Mouse (Mus musculus) R1 (cell line): ENCODE data around the gene Olfr597.
"Not testable (repeated sequence)": the region's sequence is repeated elsewhere in the genome, so short reads cannot be mapped to it uniquely, and the experiment has no call there.

Source experiments
- DNase-seq: peaks from one replicate; pipeline ENCODE4 v3.0.0-alpha.2; 2018; ENCODE audit warnings: low read depth, low spot score

Gene Olfr597

GRCm38 (mm10) chr7:103316015-103316414 is at the start of gene Olfr597:
Gene Olfr597, plus strand, starts transcription at chr7:103316315.
- DNase-seq, result not testable (repeated sequence)

DNA sequence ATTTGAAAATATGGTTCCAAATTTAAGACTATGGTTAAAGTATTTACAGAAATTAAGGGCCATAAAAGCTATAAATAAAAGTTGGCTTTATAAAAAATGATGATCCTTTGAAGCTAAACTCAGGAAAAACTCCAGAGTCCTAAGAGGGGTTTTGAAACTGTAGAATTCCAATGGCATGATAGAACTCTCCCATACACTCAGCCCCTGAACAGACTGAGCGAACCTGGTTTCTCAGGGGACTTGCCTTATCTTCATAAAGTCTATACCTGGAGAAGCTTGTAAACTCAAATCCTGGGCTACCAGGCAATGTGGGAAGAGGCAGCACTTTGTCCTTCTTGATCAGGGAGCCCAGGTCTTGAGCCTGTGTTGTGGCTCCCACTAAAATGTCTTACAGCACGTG is 10.8 kb upstream of the Olfr597 start, which contains the start of gene Olfr596:
Olfr596 (plus strand) TSS at position 301 of the 400 bp plus-strand sequence.
- not testable (repeated sequence) for DNase-seq

GRCm38 (mm10) chr7:103323268-103323667 is 7.2 kb downstream of the Olfr597 start, which contains the start of gene Olfr598:
Gene Olfr598, plus strand, starts transcription at chr7:103323568.
- no peak for DNase-seq

DNA sequence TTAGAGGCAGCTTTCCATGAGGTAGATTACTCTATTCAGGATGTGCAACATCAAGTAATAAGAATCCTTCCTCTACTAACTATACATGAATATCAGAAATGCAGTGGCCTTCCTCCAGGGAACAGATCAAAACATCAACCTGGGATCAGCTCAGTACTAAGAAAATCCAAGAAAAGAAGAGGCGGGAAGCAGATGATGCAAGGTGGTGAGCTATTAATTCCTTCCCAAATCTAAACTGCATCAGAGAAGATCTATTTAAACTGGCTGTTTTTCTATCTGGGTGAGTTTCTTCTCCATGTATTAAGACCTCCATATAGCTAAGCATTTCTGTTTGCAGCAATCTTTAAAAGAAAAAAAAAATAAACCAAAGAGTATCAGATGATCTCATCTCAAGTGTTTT is 19.5 kb downstream of the Olfr597 start, which contains the start of gene Olfr599:
Olfr599 (plus strand) TSS at position 301 of the 400 bp plus-strand sequence.
- DNase-seq, result no peak

GRCm38 (mm10) chr7:103349569-103349968 is 33.5 kb downstream of the Olfr597 start, which contains the start of gene Olfr600:
Gene Olfr600, minus strand, starts transcription at chr7:103349669.
- no peak for DNase-seq

- no peak for DNase-seq
Measured at GRCm38 (mm10) chr7:103362555-103362954, 46.4 kb downstream of the Olfr597 start, which contains the start of gene Olfr601. Gene Olfr601, minus strand, starts transcription at chr7:103362655.
